Mouse (Mus musculus): ENCODE data around the gene Tmem37.

Gene Tmem37

GRCm38 (mm10) chr1:120057674-120058430, 16.0 kb downstream of the Tmem37 start:
- DNase-seq (ENCODE audit: low read depth, low spot score): no peak

- DNase-seq (ENCODE audit: low read depth, low spot score): no peak
Observed at GRCm38 (mm10) chr1:120057044-120057443, 16.8 kb downstream of the Tmem37 start.

GRCm38 (mm10) chr1:120056236-120056635, 17.6 kb downstream of the Tmem37 start:
- DNase-seq (ENCODE audit: low read depth, low spot score): no peak

- DNase-seq (ENCODE audit: low read depth, low spot score): peak; percentile 34
Observed at GRCm38 (mm10) chr1:120055475-120055874, 18.4 kb downstream of the Tmem37 start.

GRCm38 (mm10) chr1:120054997-120055396, 18.9 kb downstream of the Tmem37 start:
- peak; percentile 82 for DNase-seq (ENCODE audit: low read depth, low spot score)

- DNase-seq (ENCODE audit: low read depth, low spot score): peak; percentile 78
Observed at GRCm38 (mm10) chr1:120051070-120051469, 22.8 kb downstream of the Tmem37 start.

- DNase-seq (ENCODE audit: low read depth, low spot score): no peak
Observed at GRCm38 (mm10) chr1:120047325-120047724, 26.5 kb downstream of the Tmem37 start.

GRCm38 (mm10) chr1:120044584-120044983, 29.3 kb downstream of the Tmem37 start:
- no peak for DNase-seq (ENCODE audit: low read depth, low spot score)

GRCm38 (mm10) chr1:120042421-120042820, 31.5 kb downstream of the Tmem37 start:
- DNase-seq (ENCODE audit: low read depth, low spot score): no peak

GRCm38 (mm10) chr1:120038594-120038993, 35.3 kb downstream of the Tmem37 start:
- no peak for DNase-seq (ENCODE audit: low read depth, low spot score)

- DNase-seq (ENCODE audit: low read depth, low spot score): no peak
Observed at GRCm38 (mm10) chr1:120037021-120037683, 36.7 kb downstream of the Tmem37 start.

- DNase-seq (ENCODE audit: low read depth, low spot score): no peak
Observed at GRCm38 (mm10) chr1:120035456-120036034, 38.3 kb downstream of the Tmem37 start.

GRCm38 (mm10) chr1:120034793-120035192, 39.1 kb downstream of the Tmem37 start:
- DNase-seq (ENCODE audit: low read depth, low spot score): peak; percentile 67

GRCm38 (mm10) chr1:120033469-120033854, 40.4 kb downstream of the Tmem37 start:
- no peak for DNase-seq (ENCODE audit: low read depth, low spot score)

- DNase-seq (ENCODE audit: low read depth, low spot score): peak; percentile 91
Observed at GRCm38 (mm10) chr1:120032804-120033468, 40.9 kb downstream of the Tmem37 start.

- no peak for DNase-seq (ENCODE audit: low read depth, low spot score)
Observed at GRCm38 (mm10) chr1:120030474-120030873, 43.4 kb downstream of the Tmem37 start.

GRCm38 (mm10) chr1:120027693-120028092, 46.2 kb downstream of the Tmem37 start:
- no peak for DNase-seq (ENCODE audit: low read depth, low spot score)

GRCm38 (mm10) chr1:120025050-120025439, 48.8 kb downstream of the Tmem37 start:
- DNase-seq (ENCODE audit: low read depth, low spot score): no peak

- DNase-seq (ENCODE audit: low read depth, low spot score): peak; percentile 43
Observed at GRCm38 (mm10) chr1:120024331-120025049, 49.4 kb downstream of the Tmem37 start.

- no peak for DNase-seq (ENCODE audit: low read depth, low spot score)
Observed at GRCm38 (mm10) chr1:120021951-120022350, 51.9 kb downstream of the Tmem37 start.

GRCm38 (mm10) chr1:120020322-120020897, 53.5 kb downstream of the Tmem37 start:
- no peak for DNase-seq (ENCODE audit: low read depth, low spot score)

Data from 3T3-L1 (cell line).